ENCODE assay signal across 8 mouse cellular contexts in the genomic region with DNA sequence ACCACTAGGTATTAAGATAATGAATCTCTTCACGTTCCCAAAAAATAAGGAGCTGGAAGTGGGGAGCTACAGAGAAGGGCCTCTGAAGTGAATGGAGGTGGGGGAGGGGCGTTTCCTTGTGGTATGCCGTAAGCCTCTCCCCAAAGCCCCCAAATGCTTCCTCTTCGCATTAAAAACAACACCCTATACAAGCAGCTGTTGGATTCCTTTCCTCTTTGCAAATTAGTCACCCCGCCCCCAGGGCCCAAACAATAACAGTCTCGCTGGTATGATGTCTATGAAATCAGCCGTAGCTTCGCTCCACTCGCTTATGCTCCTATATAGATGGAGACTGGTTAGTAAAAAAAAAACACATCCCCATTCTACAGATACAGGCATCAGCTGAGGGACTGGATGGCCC. TPM values are rescaled to one million over a fixed set of nuclear protein-coding genes. Genes with fewer than 3 reads are reported as not detected.
DNase-seq lines count a peak whose midpoint lies in the region; ATAC-seq and TF ChIP-seq lines count a peak whose summit lies in the region.

No protein-coding gene starts in this region.

- no peaks in the 10 kb centered on the region for H3K9me3 ChIP-seq in kidney, embryonic 14.5 days (ENCODE audit: control insufficient read depth, low read length)
- H3K9me3 ChIP-seq in embryonic facial prominence, embryonic 10.5 days: no peaks in the 10 kb centered on the region
- H3K9me3 ChIP-seq in hindbrain, embryonic 13.5 days: no peaks in the 10 kb centered on the region
- no peaks in the 10 kb centered on the region for H3K9me3 ChIP-seq in midbrain, postnatal 0 days (ENCODE audit: low read length)
- H3K9me3 ChIP-seq in liver, embryonic 12.5 days (replicated peaks): no peaks in the 10 kb centered on the region

- no peak overlapping the region for H3K27ac ChIP-seq in kidney, embryonic 14.5 days (ENCODE audit: low read depth, low read length)
- H3K27ac ChIP-seq in embryonic facial prominence, embryonic 10.5 days (replicated peaks): peak overlapping the region; percentile 81
- peak overlapping the region; percentile 71 for H3K27ac ChIP-seq in hindbrain, embryonic 13.5 days
- H3K27ac ChIP-seq in midbrain, postnatal 0 days (ENCODE audit: low read depth, low read length): peak overlapping the region; percentile 73
- H3K27ac ChIP-seq in liver, embryonic 12.5 days: no peak overlapping the region

- H3K4me3 ChIP-seq in kidney, embryonic 14.5 days (ENCODE audit: low read length): peak overlapping the region; percentile 16; the same call in 1 of the 2 replicates
- H3K4me3 ChIP-seq in embryonic facial prominence, embryonic 10.5 days: peak overlapping the region; percentile 43
- H3K4me3 ChIP-seq in hindbrain, embryonic 13.5 days: peak overlapping the region; percentile 6; the same call in 1 of the 2 replicates
- H3K4me3 ChIP-seq in midbrain, postnatal 0 days (ENCODE audit: low read depth, low read length): peak overlapping the region; percentile 22; the same call in 1 of the 2 replicates
- H3K4me3 ChIP-seq in liver, embryonic 12.5 days: no peak overlapping the region

- WGBS in kidney, embryonic 14.5 days: 8% methylated on average over 9 of the region's 9 CpGs
- 5% methylated on average over 9 of the region's 9 CpGs for WGBS in embryonic facial prominence, embryonic 10.5 days
- 2% methylated on average over 9 of the region's 9 CpGs for WGBS in hindbrain, embryonic 13.5 days
- 13% methylated on average over 9 of the region's 9 CpGs for WGBS in midbrain, postnatal 0 days
- WGBS in liver, embryonic 12.5 days (ENCODE audit: insufficient replicate concordance): 8% methylated on average over 9 of the region's 9 CpGs

- no peak for DNase-seq in kidney, postnatal 25 days
- peak; percentile 45 for DNase-seq in embryonic facial prominence, embryonic 10.5 days (ENCODE audit: low spot score)
- DNase-seq in midbrain, postnatal 0 days (ENCODE audit: low spot score): no peak
- DNase-seq in MN1 (ENCODE audit: low spot score): no peak

- H3K36me3 ChIP-seq in kidney, embryonic 14.5 days (ENCODE audit: control insufficient read depth, insufficient read depth, low read length): no peaks in the 10 kb centered on the region
- H3K36me3 ChIP-seq in embryonic facial prominence, embryonic 10.5 days (replicated peaks): no peaks in the 10 kb centered on the region; the same call in 1 of the 2 replicates
- no peaks in the 10 kb centered on the region for H3K36me3 ChIP-seq in hindbrain, embryonic 13.5 days
- H3K36me3 ChIP-seq in midbrain, postnatal 0 days (ENCODE audit: insufficient read depth, low read length): no peaks in the 10 kb centered on the region
- H3K36me3 ChIP-seq in liver, embryonic 12.5 days: no peaks in the 10 kb centered on the region

- H3K9ac ChIP-seq in kidney, embryonic 14.5 days (ENCODE audit: low read depth, low read length): no peak overlapping the region
- peak overlapping the region; percentile 49 for H3K9ac ChIP-seq in hindbrain, embryonic 13.5 days
- 0 out of 2 replicates have a peak overlapping the region, but pooled peaks have one; percentile 33 for H3K9ac ChIP-seq in midbrain, postnatal 0 days (replicated peaks; ENCODE audit: low read length, poor library complexity, severe bottlenecking)
- no peak overlapping the region for H3K9ac ChIP-seq in liver, embryonic 12.5 days

- H3K4me2 ChIP-seq in kidney, embryonic 14.5 days (replicated peaks; ENCODE audit: low read depth, low read length): peak overlapping the region; percentile 38; the same call in 1 of the 2 replicates
- peak overlapping the region; percentile 49 for H3K4me2 ChIP-seq in hindbrain, embryonic 13.5 days
- peak overlapping the region; percentile 48 for H3K4me2 ChIP-seq in midbrain, postnatal 0 days (ENCODE audit: low read depth, low read length, poor library complexity, severe bottlenecking)
- no peak overlapping the region for H3K4me2 ChIP-seq in liver, embryonic 12.5 days

- no peaks in the 10 kb centered on the region for H3K27me3 ChIP-seq in kidney, embryonic 14.5 days (ENCODE audit: control insufficient read depth, insufficient read depth, low read length)
- peaks cover 61% of the 10 kb centered on the region for H3K27me3 ChIP-seq in embryonic facial prominence, embryonic 10.5 days (replicated peaks; ENCODE audit: low read depth, poor library complexity, severe bottlenecking)
- 0 out of 2 replicates have a peak, but pooled peaks cover 11% of the 10 kb centered on the region for H3K27me3 ChIP-seq in hindbrain, embryonic 13.5 days
- no peaks in the 10 kb centered on the region for H3K27me3 ChIP-seq in midbrain, postnatal 0 days (ENCODE audit: insufficient read depth, low read length)
- peaks cover 84% of the 10 kb centered on the region for H3K27me3 ChIP-seq in liver, embryonic 12.5 days (replicated peaks)

- ATAC-seq in kidney, embryonic 14.5 days (ENCODE audit: low FRiP score, low TSS enrichment): no peak
- no peak for ATAC-seq in hindbrain, embryonic 13.5 days (ENCODE audit: low FRiP score)
- ATAC-seq in midbrain, postnatal 0 days (ENCODE audit: low FRiP score): no peak
- no peak for ATAC-seq in liver, embryonic 12.5 days
- ATAC-seq in monocyte, adult 5-6 weeks (replicated peaks; ENCODE audit: insufficient number of reproducible peaks, low FRiP score, low TSS enrichment, poor library complexity, severe bottlenecking): no peak

- TF ChIP-seq CTCF in midbrain, postnatal 0 days (IDR thresholded peaks at IDR 0.05): no peak

- peaks cover 67% of the 10 kb centered on the region for H3K4me1 ChIP-seq in kidney, embryonic 14.5 days (ENCODE audit: control insufficient read depth, insufficient read depth, low read length)
- H3K4me1 ChIP-seq in embryonic facial prominence, embryonic 10.5 days: peaks cover 100% of the 10 kb centered on the region
- peaks cover 99% of the 10 kb centered on the region for H3K4me1 ChIP-seq in hindbrain, embryonic 13.5 days (replicated peaks)
- peaks cover 10% of the 10 kb centered on the region; the same call in 1 of the 2 replicates for H3K4me1 ChIP-seq in midbrain, postnatal 0 days (ENCODE audit: insufficient read depth, low read length)
- H3K4me1 ChIP-seq in liver, embryonic 12.5 days: 0 out of 2 replicates have a peak, but pooled peaks cover 4% of the 10 kb centered on the region

RNA-seq across cellular contexts. Expression of gene Bcl11b, which starts 25.9 kb away (rescaled TPM):
- polyA plus RNA-seq in kidney, embryonic 14.5 days (2014; fragmentation: Nextera tagmentation; extraction: Ambion mirVana): 3.5 and 5.3 TPM in 2 replicates
- 7.3 and 10.4 TPM in 2 replicates for polyA plus RNA-seq in embryonic facial prominence, embryonic 10.5 days (2016; fragmentation: Nextera tagmentation; extraction: Ambion mirVana)
- polyA plus RNA-seq in hindbrain, embryonic 13.5 days (2015; fragmentation: Nextera tagmentation; extraction: Ambion mirVana): 27.0 and 31.0 TPM in 2 replicates
- total RNA-seq in midbrain, postnatal 0 days (2014; rRNA removed): 55.2 and 56.8 TPM in 2 replicates
- polyA plus RNA-seq in midbrain, postnatal 0 days (2015; fragmentation: Nextera tagmentation; extraction: Ambion mirVana): 18.9 and 19.0 TPM in 2 replicates
- 0.30 and 0.31 TPM in 2 replicates for polyA plus RNA-seq in liver, embryonic 12.5 days (2016; fragmentation: Nextera tagmentation; extraction: Ambion mirVana)
- 0.76 to 1.8 TPM (median 0.85 TPM) in 3 replicates for total RNA-seq in monocyte, adult 5-6 weeks (2017)

Comparison
In these comparisons a context has a peak if more than half of its experiments do, and no peak if none do; other contexts are left out.
1. H3K27ac ChIP-seq: peak in embryonic facial prominence, embryonic 10.5 days (single experiment), hindbrain, embryonic 13.5 days (single experiment) and midbrain, postnatal 0 days (single experiment); none in kidney, embryonic 14.5 days (single experiment) and liver, embryonic 12.5 days (single experiment).
2. H3K9ac ChIP-seq: peak in hindbrain, embryonic 13.5 days (single experiment) and midbrain, postnatal 0 days (single experiment); none in kidney, embryonic 14.5 days (single experiment) and liver, embryonic 12.5 days (single experiment).